Mouse (Mus musculus) midbrain, embryonic 10.5 days (tissue): ENCODE measurements at regions not wholly inside any gene's neighbourhood (a gene's known extent, or its start where the extent isn't known, plus 50 kb on each side); places are given as distances from the start of the nearest gene placed in this dataset.

Source experiments
- DNase-seq: peaks from one replicate; pipeline ENCODE4 v3.0.0-alpha.2; 2017; ENCODE audit warnings: low spot score
- H3K27ac ChIP-seq: fragments of 300-500 bp; sonication (generic); replicated peaks from 2 replicates; pipeline ENCODE4 v1.5.1; 2016; ENCODE audit warnings: mild to moderate bottlenecking
- H3K27me3 ChIP-seq: fragments of 300-500 bp; sonication (generic); 2 replicates; pipeline ENCODE4 v1.6.1; 2016; ENCODE audit warnings: low read depth, mild to moderate bottlenecking; ENCODE audit not compliant: poor library complexity, severe bottlenecking
- H3K36me3 ChIP-seq: fragments of 300-500 bp; sonication (generic); 2 replicates; pipeline ENCODE4 v1.6.1; 2016; ENCODE audit warnings: mild to moderate bottlenecking, moderate library complexity
- H3K4me1 ChIP-seq: fragments of 300-500 bp; sonication (generic); 2 replicates; pipeline ENCODE4 v1.6.1; 2016
- H3K4me3 ChIP-seq: fragments of 300-500 bp; sonication (generic); 2 replicates; pipeline ENCODE4 v1.5.1; 2016; ENCODE audit warnings: mild to moderate bottlenecking, moderate library complexity
- H3K9me3 ChIP-seq: fragments of 300-500 bp; sonication (generic); replicated peaks from 2 replicates; pipeline ENCODE4 v1.6.1; 2016; ENCODE audit warnings: mild to moderate bottlenecking
- WGBS: fragments of 180-500 bp; shearing (Covaris S2); methylation state at CpG from one replicate; pipeline ENCODE4 v1.1.7; 2016; 5-methylcytosine and 5-hydroxymethylcytosine counted together

- no peak overlapping the region for H3K27ac ChIP-seq
- 39% methylated on average over 2 of the region's 2 CpGs for WGBS
- H3K27me3 ChIP-seq = 0 out of 2 replicates have a peak, but pooled peaks cover 5% of the 10 kb centered on the region
- peak; percentile 30 for DNase-seq
- no peak overlapping the region for H3K4me3 ChIP-seq
- no peaks in the 10 kb centered on the region for H3K9me3 ChIP-seq
- H3K4me1 ChIP-seq = peaks cover 30% of the 10 kb centered on the region
- H3K36me3 ChIP-seq = no peaks in the 10 kb centered on the region
These were observed 258.8 kb upstream of the Tnp1 start for GRCm38 (mm10) chr1:73274480-73274879.

- H3K4me1 ChIP-seq = peaks cover 30% of the 10 kb centered on the region
- H3K4me3 ChIP-seq = no peak overlapping the region
- no peaks in the 10 kb centered on the region for H3K27me3 ChIP-seq
- H3K27ac ChIP-seq = peak overlapping the region; percentile 81
- peak; percentile 57 for DNase-seq
- no peaks in the 10 kb centered on the region for H3K36me3 ChIP-seq
- H3K9me3 ChIP-seq = no peaks in the 10 kb centered on the region
- WGBS = 42% methylated on average over 6 of the region's 6 CpGs
These were observed 255.2 kb upstream of the Tnp1 start for GRCm38 (mm10) chr1:73270787-73271391.

DNA sequence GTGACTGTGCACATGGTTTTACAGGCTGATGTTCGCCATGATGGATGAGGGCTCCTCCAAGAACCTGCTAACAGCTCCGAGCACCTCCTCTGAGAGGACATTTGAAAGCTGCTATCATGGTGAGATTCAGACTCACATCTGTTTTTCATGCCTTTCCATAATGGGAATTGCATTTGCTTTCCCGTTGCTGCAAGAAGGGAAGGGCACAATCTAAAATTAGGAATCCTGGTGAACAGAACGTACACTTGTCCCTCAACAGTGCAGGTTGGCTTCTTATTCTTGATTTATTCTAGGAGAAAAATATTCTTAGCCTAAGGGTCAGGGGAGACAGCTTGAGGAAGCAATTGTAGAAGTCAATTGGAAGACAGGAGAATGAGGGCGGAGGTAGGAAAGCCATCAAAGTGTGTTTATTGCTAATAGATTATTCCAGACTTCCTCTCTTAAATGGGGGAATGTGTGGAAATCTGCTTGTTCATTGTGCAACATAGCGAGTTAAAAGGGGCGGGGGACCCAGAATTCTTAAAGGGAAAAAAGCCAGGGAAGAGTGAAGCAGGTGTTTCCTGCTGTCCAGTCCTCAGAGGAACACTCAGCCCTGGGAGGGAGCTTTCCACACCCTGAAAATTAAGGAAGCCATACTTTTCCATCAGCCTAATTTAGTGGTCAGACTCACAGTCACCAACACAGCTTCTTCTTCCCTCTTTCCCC, 253.5 kb upstream of the Tnp1 start:
- H3K27ac ChIP-seq = 0 out of 2 replicates have a peak overlapping the region, but pooled peaks have one; percentile 2
- peaks cover 30% of the 10 kb centered on the region for H3K4me1 ChIP-seq
- H3K36me3 ChIP-seq = no peaks in the 10 kb centered on the region
- H3K9me3 ChIP-seq = no peaks in the 10 kb centered on the region
- no peak overlapping the region for H3K4me3 ChIP-seq
- DNase-seq = no peak
- peaks cover 3% of the 10 kb centered on the region; the same call in 1 of the 2 replicates for H3K27me3 ChIP-seq
- 81% methylated on average over 7 of the region's 7 CpGs for WGBS

DNA sequence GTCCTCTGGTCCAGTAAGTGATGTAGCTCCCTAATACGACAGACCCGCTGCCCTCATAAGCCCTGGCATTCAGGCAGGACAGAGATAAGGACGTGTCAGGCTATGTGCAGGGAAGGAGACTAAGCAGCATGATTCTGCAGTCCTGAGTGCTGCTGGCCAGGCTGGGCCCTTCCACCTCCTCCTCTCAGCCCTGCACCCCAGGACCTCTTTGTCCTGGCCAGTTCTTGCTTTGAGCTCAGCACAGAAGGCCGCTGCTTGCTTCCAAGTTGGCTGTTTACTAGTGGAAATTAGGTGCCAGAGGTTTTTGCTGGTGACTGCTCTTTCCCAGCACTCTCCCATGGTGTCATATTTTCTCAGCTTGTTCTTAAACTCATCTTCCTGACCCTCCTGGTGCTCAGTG, 249.3 kb upstream of the Tnp1 start:
- Histone ChIP-seq H3K4me3 (no peak overlapping the region), H3K9me3 (no peaks in the 10 kb centered on the region), H3K4me1 (no peaks in the 10 kb centered on the region), H3K27ac (no peak overlapping the region; the same call in 1 of the 2 replicates), H3K36me3 (no peaks in the 10 kb centered on the region), H3K27me3 (peaks cover 3% of the 10 kb centered on the region; the same call in 1 of the 2 replicates)
- 51% methylated on average over 4 of the region's 4 CpGs for WGBS
- no peak for DNase-seq

DNA sequence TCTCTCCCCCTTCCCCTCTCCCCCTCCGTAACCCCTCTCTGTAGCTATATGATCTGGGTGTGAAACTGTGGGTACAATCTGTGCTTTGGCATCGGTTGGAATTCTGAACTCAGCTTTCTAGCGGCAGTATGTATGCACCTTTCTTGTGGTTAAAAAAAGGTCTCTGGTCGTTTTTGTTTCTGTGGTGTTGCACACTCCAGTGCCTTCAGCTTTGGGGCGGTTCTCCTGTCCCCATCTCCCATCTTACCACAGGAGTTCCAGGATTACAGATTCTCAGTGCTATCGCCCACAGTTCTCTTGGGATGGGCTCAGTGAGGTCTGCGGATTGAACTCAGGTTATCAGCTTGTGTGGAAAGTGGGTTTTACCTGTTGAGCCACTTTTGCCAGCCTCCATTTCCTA, 248.5 kb upstream of the Tnp1 start:
- WGBS = 77% methylated on average over 7 of the region's 7 CpGs
- no peak for DNase-seq
- Histone ChIP-seq H3K27ac (no peak overlapping the region), H3K36me3 (no peaks in the 10 kb centered on the region), H3K27me3 (peaks cover 3% of the 10 kb centered on the region; the same call in 1 of the 2 replicates), H3K4me3 (no peak overlapping the region), H3K9me3 (no peaks in the 10 kb centered on the region), H3K4me1 (no peaks in the 10 kb centered on the region)

GRCm38 (mm10) chr1:73259525-73260098, 243.9 kb upstream of the Tnp1 start:
- no peak overlapping the region for H3K4me3 ChIP-seq
- H3K27me3 ChIP-seq = no peaks in the 10 kb centered on the region
- 86% methylated on average over 5 of the region's 5 CpGs for WGBS
- no peaks in the 10 kb centered on the region for H3K4me1 ChIP-seq
- DNase-seq = no peak
- H3K27ac ChIP-seq = no peak overlapping the region
- no peaks in the 10 kb centered on the region for H3K9me3 ChIP-seq
- no peaks in the 10 kb centered on the region for H3K36me3 ChIP-seq

GRCm38 (mm10) chr1:73257263-73257662, 241.6 kb upstream of the Tnp1 start:
- Histone ChIP-seq H3K4me3 (no peak overlapping the region), H3K9me3 (no peaks in the 10 kb centered on the region), H3K27ac (no peak overlapping the region), H3K27me3 (no peaks in the 10 kb centered on the region), H3K4me1 (no peaks in the 10 kb centered on the region), H3K36me3 (no peaks in the 10 kb centered on the region)
- no peak for DNase-seq
- WGBS = 80% methylated on average over 2 of the region's 2 CpGs

- no peak overlapping the region for H3K4me3 ChIP-seq
- no peaks in the 10 kb centered on the region for H3K36me3 ChIP-seq
- H3K9me3 ChIP-seq = no peaks in the 10 kb centered on the region
- H3K4me1 ChIP-seq = no peaks in the 10 kb centered on the region
- no peaks in the 10 kb centered on the region for H3K27me3 ChIP-seq
- 66% methylated on average over 12 of the region's 12 CpGs for WGBS
- H3K27ac ChIP-seq = 0 out of 2 replicates have a peak overlapping the region, but pooled peaks have one; percentile 17
- DNase-seq = no peak
These were observed 236.2 kb upstream of the Tnp1 start for GRCm38 (mm10) chr1:73251911-73252356.

DNA sequence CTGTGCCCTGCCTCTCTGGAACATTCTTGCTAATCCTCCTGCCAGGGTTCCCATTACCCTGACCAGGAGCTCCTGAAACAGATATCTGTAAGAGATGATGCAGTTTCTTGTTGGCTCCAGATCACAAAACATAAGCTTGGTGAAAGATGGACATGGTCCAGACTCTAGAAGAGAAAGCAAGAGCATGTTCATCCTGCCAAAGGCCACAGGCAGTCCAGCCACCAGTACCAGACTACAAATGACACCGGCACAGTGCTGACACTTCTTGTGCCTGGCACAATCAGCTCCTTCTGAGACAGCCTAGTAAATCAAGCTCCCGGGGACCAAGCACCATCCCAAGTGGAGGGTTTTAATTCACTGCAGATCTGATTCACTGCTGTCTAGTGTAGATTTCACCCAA, 228.3 kb upstream of the Tnp1 start:
- H3K9me3 ChIP-seq = no peaks in the 10 kb centered on the region
- DNase-seq = no peak
- no peaks in the 10 kb centered on the region for H3K36me3 ChIP-seq
- H3K4me1 ChIP-seq = no peaks in the 10 kb centered on the region
- WGBS = 91% methylated on average over 2 of the region's 2 CpGs
- H3K27ac ChIP-seq = no peak overlapping the region
- no peak overlapping the region for H3K4me3 ChIP-seq
- no peaks in the 10 kb centered on the region for H3K27me3 ChIP-seq

DNA sequence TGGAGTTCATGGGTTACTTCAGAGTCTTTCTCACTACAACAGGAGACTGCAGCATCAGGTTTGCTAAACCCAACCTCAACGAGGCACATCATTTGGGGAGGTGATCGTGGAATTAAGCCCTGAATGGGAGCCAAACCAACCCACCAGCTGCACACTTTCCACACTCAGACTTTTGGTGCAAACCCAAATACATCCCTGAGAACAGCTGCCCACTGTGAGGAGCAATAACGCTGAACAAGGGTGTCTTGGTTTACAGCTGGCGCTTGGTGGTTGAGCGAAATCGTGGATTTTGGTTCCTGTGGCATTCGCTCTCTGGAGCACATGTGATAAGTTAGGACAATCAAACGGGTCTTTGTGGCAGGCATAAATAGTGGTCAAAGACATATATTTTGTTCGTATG, 226.6 kb upstream of the Tnp1 start:
- DNase-seq = no peak
- no peaks in the 10 kb centered on the region for H3K36me3 ChIP-seq
- WGBS = 89% methylated on average over 9 of the region's 9 CpGs
- H3K27me3 ChIP-seq = no peaks in the 10 kb centered on the region
- H3K4me3 ChIP-seq = no peak overlapping the region
- no peaks in the 10 kb centered on the region for H3K4me1 ChIP-seq
- no peaks in the 10 kb centered on the region for H3K9me3 ChIP-seq
- H3K27ac ChIP-seq = no peak overlapping the region

GRCm38 (mm10) chr1:73236867-73237266, 221.2 kb upstream of the Tnp1 start:
- Histone ChIP-seq H3K4me3 (no peak overlapping the region), H3K27ac (no peak overlapping the region), H3K36me3 (no peaks in the 10 kb centered on the region), H3K4me1 (no peaks in the 10 kb centered on the region), H3K27me3 (no peaks in the 10 kb centered on the region), H3K9me3 (no peaks in the 10 kb centered on the region)
- no peak for DNase-seq
- 77% methylated on average over 3 of the region's 3 CpGs for WGBS

DNA sequence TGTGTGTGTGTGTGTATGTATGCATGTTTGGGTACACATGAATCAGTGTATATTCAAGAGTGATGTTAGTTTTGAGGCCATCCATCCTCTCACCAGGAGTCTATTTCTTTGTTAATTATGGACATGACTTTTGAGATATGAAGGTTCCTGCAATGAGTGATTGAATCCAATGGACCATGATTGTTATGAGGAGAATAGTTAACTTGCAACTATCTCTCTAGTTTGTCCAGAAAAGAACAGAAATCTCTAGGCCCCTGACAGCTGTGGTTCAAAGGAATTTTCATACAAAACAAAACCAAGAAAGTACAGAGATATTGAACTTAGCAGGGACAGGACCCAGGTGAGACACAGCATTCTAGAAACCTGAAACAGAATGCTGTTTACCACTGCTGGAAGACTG, 217.9 kb upstream of the Tnp1 start:
- H3K27ac ChIP-seq = no peak overlapping the region
- DNase-seq = no peak
- no peaks in the 10 kb centered on the region for H3K27me3 ChIP-seq
- no peak overlapping the region for H3K4me3 ChIP-seq
- H3K4me1 ChIP-seq = no peaks in the 10 kb centered on the region
- H3K9me3 ChIP-seq = peaks cover 13% of the 10 kb centered on the region
- no peaks in the 10 kb centered on the region for H3K36me3 ChIP-seq

DNA sequence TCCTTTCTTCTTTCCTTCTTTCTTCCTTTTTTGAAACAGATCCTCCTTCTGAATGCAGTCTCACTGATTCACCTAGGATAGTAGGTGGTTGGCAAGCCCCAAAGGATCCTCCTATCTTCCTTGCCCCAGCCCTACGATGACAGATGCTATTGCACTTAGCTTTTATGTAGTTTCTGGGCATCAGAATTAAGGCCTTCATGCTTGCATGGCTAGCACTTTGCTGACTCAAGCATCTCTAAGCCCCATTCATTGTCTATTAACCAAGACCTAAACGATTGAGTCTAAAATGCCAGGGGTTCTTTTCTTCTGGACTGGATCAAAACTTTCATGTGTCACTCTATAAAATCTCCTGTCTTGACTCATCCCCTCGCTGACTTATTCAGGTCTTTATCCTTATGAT, 217.3 kb upstream of the Tnp1 start:
- Histone ChIP-seq H3K27ac (no peak overlapping the region), H3K36me3 (no peaks in the 10 kb centered on the region), H3K4me1 (no peaks in the 10 kb centered on the region), H3K9me3 (peaks cover 15% of the 10 kb centered on the region), H3K27me3 (no peaks in the 10 kb centered on the region), H3K4me3 (no peak overlapping the region)
- DNase-seq = no peak
- 78% methylated on average over 3 of the region's 3 CpGs for WGBS
